Mouse (Mus musculus) heart, embryonic 16.5 days (tissue): ENCODE results near the gene Pkd2l1. TPM values are rescaled to one million over a fixed set of nuclear protein-coding genes. Genes with fewer than 3 reads are reported as not detected.
"Not testable (repeated sequence)": the region's sequence is repeated elsewhere in the genome, so short reads cannot be mapped to it uniquely, and the experiment has no call there.

Source experiments
- ATAC-seq: fragments of 200-750 bp; cut with Nextera tagmentation; replicated peaks from 2 replicates; pipeline ENCODE4 v1.8.0; 2017; ENCODE audit warnings: moderate number of reproducible peaks; ENCODE audit not compliant: insufficient read depth, low FRiP score; ENCODE audit errors: extremely low read depth
- H3K27ac ChIP-seq: fragments of 300-500 bp; sonication (generic); 2 replicates; pipeline ENCODE4 v1.5.1; 2014; ENCODE audit warnings: mild to moderate bottlenecking, low read length, control low read depth, moderate library complexity
- H3K27me3 ChIP-seq: fragments of 300-500 bp; sonication (generic); 2 replicates; pipeline ENCODE4 v1.6.1; 2014; ENCODE audit warnings: low read length, mixed read lengths; ENCODE audit not compliant: control insufficient read depth, insufficient read depth
- H3K36me3 ChIP-seq: fragments of 300-500 bp; sonication (generic); 2 replicates; pipeline ENCODE4 v1.6.1; 2014; ENCODE audit not compliant: control insufficient read depth, insufficient read depth
- H3K4me1 ChIP-seq: fragments of 300-500 bp; sonication (generic); 2 replicates; pipeline ENCODE4 v1.6.1; 2014; ENCODE audit warnings: low read length, mixed read lengths; ENCODE audit not compliant: control insufficient read depth, insufficient read depth
- H3K4me2 ChIP-seq: fragments of 300-500 bp; sonication (generic); 2 replicates; pipeline ENCODE4 v1.6.1; 2014; ENCODE audit warnings: low read depth, mild to moderate bottlenecking, control low read depth, low read length
- H3K4me3 ChIP-seq: fragments of 300-500 bp; sonication (generic); 2 replicates; pipeline ENCODE4 v1.5.1; 2014; ENCODE audit warnings: mild to moderate bottlenecking, control low read depth, low read length
- H3K9ac ChIP-seq: fragments of 300-500 bp; sonication (generic); 2 replicates; pipeline ENCODE4 v1.6.1; 2014; ENCODE audit warnings: low read length, control low read depth
- H3K9me3 ChIP-seq: fragments of 300-500 bp; sonication (generic); replicated peaks from 2 replicates; pipeline ENCODE4 v1.6.1; 2016; ENCODE audit warnings: low read length; ENCODE audit not compliant: control insufficient read depth
- WGBS: fragments of 180-500 bp; shearing (Covaris S2); extraction: QIAGEN DNeasy Blood & Tissue Kit; methylation state at CpG from one replicate; pipeline ENCODE4 v1.1.7; 2014; 5-methylcytosine and 5-hydroxymethylcytosine counted together
- polyA plus RNA-seq: library from polyadenylated mRNA; unstranded; fragments of >200 nt; fragmentation: Nextera tagmentation; extraction: Ambion mirVana; gene quantifications from 2 replicates; pipeline ENCODE4 v1.2.1, GENCODE M21; 2015

The Pkd2l1 gene
- polyA plus RNA-seq, 1 experiment from 2014 or later, result not detected

DNA sequence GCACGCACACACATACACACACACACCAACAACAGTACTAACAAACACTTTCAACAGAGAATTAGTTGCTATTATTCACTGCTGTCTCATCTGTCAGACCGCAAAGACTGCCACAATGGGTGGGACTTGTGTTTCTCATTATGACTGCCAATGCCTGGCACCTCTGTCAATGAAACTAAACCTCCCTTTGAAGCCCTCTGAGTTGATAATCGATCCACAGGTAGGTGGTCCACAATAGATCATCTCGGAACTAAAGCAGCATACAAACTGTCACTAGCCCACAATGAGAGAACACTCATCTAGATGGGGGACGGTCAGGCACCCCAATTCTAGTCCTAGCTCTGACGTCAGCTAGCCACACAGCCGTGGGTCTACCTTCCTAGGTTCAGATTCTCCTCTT lies 71.1 kb downstream of the Pkd2l1 start:
- H3K9me3 ChIP-seq, result no peaks in the 10 kb centered on the region
- H3K36me3 ChIP-seq, result peaks cover 52% of the 10 kb centered on the region
- no peaks in the 10 kb centered on the region for H3K27me3 ChIP-seq
- no peak overlapping the region for H3K27ac ChIP-seq
- no peaks in the 10 kb centered on the region for H3K4me1 ChIP-seq
- no peak overlapping the region for H3K9ac ChIP-seq
- WGBS, result 92% methylated on average over 7 of the region's 7 CpGs
- H3K4me3 ChIP-seq, result no peak overlapping the region
- H3K4me2 ChIP-seq, result no peak overlapping the region
- no peak for ATAC-seq

DNA sequence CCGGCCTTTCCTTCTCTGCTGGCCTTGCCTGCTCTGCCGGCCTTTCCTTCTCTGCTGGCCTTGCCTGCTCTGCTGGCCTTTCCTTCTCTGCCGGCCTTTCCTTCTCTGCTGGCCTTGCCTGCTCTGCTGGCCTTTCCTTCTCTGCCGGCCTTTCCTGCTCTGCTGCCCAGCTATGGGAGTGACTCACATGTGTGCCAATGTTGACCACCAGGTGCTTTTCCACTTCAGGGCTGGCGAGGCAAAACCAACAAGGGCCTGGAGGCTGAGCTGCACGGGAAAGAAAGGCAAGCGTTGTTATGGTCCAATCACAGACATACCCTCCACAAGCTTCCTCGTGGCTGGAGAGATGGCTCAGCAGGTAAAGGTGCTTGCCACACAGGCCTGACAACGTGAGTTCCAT lies 71.6 kb downstream of the Pkd2l1 start:
- not testable (repeated sequence) for H3K4me2 ChIP-seq, H3K4me3 ChIP-seq, H3K9me3 ChIP-seq, H3K9ac ChIP-seq, H3K27ac ChIP-seq, ATAC-seq, H3K4me1 ChIP-seq, H3K27me3 ChIP-seq
- H3K36me3 ChIP-seq, result peaks cover 52% of the 10 kb centered on the region
- 87% methylated on average over 7 of the region's 9 CpGs for WGBS

DNA sequence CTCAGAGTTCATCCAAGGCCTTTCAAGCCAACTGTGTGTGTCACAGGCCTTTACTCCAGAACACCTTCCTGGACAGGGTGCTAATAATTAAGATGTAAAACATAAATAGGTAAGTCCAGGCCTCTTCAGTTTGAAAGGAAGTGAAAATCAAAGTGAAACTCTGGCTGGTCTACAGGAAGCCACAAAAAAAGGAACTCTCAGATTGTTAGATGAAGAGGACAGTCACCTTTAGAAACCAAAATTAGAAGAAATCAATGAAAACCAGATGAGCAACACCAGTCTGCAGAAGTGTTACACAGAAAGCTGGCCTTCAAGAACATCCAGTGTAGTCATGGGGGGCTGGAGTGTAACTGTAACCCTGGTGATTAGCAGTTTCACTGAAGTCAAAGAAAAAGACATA lies 74.4 kb downstream of the Pkd2l1 start:
- H3K4me3 ChIP-seq, result no peak overlapping the region
- peaks cover 42% of the 10 kb centered on the region for H3K36me3 ChIP-seq
- H3K27me3 ChIP-seq, result no peaks in the 10 kb centered on the region
- no peak overlapping the region for H3K9ac ChIP-seq
- H3K27ac ChIP-seq, result no peak overlapping the region
- no peak for ATAC-seq
- H3K9me3 ChIP-seq, result no peaks in the 10 kb centered on the region
- no peaks in the 10 kb centered on the region for H3K4me1 ChIP-seq
- no peak overlapping the region for H3K4me2 ChIP-seq

DNA sequence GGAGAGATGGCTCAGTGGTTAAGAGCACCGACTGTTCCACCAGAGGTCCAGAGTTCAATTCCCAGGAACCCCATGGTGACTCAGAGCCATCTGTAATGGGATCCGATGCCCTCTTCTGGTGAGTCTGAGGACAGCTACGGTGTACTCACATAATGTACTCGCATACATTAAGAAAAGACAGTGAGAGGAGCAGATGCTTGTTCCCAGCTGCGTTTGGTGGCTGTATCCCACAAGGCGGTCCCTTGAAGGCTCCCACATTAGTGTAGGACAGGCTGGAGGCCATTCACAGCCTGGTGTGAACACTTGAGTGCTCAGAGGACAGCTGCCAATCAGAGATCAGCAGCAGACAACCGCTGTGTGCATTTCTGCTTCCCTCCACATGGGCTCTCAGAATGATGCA lies 80.5 kb downstream of the Pkd2l1 start:
- no peaks in the 10 kb centered on the region for H3K9me3 ChIP-seq
- no peak overlapping the region for H3K9ac ChIP-seq
- H3K27ac ChIP-seq, result no peak overlapping the region
- 69% methylated on average over 7 of the region's 7 CpGs for WGBS
- no peak overlapping the region for H3K4me3 ChIP-seq
- no peak for ATAC-seq
- peaks cover 5% of the 10 kb centered on the region for H3K4me1 ChIP-seq
- peaks cover 34% of the 10 kb centered on the region for H3K36me3 ChIP-seq
- H3K4me2 ChIP-seq, result no peak overlapping the region
- no peaks in the 10 kb centered on the region for H3K27me3 ChIP-seq

DNA sequence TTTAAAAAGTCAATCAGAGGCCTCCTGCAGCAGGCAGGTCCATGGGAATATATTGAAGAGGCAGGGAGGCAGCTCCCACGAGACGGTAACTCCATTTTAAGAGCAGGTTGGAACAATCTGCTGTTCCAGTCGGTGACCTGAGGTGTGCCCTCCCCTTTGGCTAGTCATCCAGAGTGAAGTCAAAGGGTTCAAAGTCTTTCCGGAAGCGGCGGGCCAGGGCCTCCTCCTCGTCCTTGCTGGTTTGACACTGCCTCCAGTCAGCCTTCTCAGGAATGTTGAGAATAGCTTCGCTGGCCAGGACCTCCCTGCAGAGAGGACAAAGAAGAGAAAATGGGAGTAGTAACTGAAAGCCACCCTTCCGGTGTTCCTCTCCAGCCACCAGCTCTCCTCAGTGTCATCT lies 81.9 kb downstream of the Pkd2l1 start:
- ATAC-seq, result no peak
- no peaks in the 10 kb centered on the region for H3K27me3 ChIP-seq
- H3K4me1 ChIP-seq, result peaks cover 11% of the 10 kb centered on the region
- H3K27ac ChIP-seq, result no peak overlapping the region
- H3K9ac ChIP-seq, result no peak overlapping the region
- no peak overlapping the region for H3K4me3 ChIP-seq
- no peaks in the 10 kb centered on the region for H3K9me3 ChIP-seq
- 86% methylated on average over 9 of the region's 9 CpGs for WGBS
- no peak overlapping the region for H3K4me2 ChIP-seq
- H3K36me3 ChIP-seq, result peaks cover 34% of the 10 kb centered on the region

DNA sequence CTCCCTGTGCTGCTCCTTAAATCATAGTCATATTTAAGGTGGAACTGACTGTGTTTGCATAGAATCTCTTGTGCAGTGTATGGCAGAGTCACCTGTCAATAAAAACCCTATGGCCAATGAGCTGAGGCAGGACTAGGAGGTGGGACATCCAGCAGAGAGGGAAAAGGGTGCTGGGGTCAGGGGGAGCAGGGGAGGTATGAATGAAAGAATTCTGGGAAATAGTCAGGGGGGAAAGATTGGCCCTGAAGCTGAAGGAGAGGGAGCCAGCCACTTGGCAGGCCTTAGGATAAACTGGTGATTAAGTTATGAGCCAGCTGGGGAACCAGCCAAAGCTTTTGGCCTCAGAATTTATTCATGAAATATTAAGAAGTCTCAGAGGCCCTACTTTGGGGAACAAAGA lies 83.2 kb downstream of the Pkd2l1 start:
- ATAC-seq, result no peak
- no peak overlapping the region for H3K27ac ChIP-seq
- peaks cover 28% of the 10 kb centered on the region for H3K36me3 ChIP-seq
- no peaks in the 10 kb centered on the region for H3K9me3 ChIP-seq
- H3K4me3 ChIP-seq, result no peak overlapping the region
- H3K4me1 ChIP-seq, result peaks cover 11% of the 10 kb centered on the region
- H3K9ac ChIP-seq, result no peak overlapping the region
- H3K4me2 ChIP-seq, result no peak overlapping the region
- H3K27me3 ChIP-seq, result no peaks in the 10 kb centered on the region

DNA sequence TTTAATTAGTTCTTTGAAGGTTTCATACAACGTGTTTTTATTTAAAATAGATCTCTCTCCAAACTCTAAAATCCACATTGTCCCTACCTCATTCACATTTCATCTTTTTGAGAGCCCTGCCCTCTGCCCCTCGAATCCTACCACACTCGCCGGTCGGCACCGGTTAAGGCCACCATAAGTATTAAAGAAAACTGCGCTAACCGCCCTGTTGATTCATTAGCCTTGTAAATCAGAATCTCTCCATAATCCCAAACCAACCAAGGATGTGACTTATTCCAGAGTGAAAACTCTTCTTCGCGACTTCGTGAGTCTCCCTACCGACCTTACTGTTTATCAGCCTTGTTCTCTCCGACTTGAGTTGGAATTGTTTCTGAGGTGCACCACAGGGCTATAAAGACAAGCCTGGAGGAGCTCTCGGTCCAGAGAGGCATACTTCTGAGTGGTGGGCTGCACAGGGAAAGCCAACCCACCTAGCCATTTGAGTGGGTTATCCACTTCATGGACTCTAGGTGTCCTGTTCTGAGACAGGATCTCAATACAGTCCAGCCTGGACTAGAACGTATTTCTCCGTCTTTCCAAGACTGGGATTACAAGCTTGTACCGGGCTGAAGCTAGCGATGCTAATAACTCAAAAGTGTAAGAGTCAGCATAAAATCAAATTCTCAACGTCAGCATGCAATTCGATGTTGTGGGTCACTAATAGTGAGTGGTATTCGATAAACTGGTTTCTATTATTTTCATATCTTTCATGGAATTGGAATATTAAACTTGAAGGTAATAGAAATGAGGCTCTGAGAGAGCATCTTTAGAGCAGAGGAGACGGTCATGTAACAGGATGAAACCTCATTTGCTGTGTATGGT lies 84.4 kb downstream of the Pkd2l1 start:
- ATAC-seq, result peak; percentile 15; the same call in 1 of the 2 replicates
- Histone ChIP-seq H3K27me3 (no peaks in the 10 kb centered on the region), H3K9ac (peak overlapping the region; percentile 99), H3K4me3 (peak overlapping the region; percentile 99), H3K27ac (0 out of 2 replicates have a peak overlapping the region, but pooled peaks have one; percentile 15), H3K36me3 (peaks cover 19% of the 10 kb centered on the region), H3K4me1 (peaks cover 11% of the 10 kb centered on the region), H3K9me3 (no peaks in the 10 kb centered on the region), H3K4me2 (peak overlapping the region; percentile 95)
- 29% methylated on average over 22 of the region's 22 CpGs for WGBS

DNA sequence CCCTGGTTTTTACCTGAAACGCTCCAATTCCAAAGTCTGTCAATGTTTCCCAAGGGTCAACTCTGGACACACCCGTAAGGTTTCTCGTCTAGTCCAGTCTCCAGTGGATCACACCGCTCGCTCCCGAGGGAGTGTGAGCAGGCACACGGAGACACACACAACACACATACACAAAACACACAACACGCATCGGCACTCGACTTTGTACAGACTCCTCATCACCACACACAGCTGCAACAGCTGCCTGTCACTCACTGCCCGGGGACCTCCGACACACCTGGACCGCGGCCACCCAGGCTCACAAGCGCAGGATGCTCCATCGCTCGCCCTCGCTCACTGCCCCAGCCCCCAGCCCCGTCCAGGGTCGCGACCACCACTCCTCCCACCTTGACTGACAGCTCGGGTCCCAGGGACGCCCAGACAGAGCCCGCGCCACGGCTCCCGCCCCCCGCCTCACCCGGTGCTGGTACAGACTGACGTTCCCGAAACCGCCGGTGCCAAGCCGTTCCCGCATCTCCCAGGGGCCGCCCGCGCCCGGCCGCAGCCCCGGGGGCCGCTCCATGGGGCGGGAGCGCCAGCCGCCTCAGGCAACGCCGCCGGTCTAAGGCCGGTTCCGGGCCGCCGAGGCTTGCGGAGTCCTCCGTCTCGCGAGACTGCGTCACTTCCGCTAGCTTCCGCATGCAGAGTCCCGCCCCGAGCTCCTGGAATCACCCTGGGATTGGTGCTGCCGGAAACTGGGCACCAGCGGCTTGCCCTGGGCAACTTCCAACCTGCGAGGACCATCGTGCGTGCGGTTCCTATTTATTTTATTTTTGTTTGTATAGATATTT lies 85.2 kb downstream of the Pkd2l1 start, which contains the start of gene Chuk:
Gene Chuk, minus strand, starts transcription at position 650 of the 830 bp plus-strand sequence.
- Histone ChIP-seq H3K27me3 (no peaks in the 10 kb centered on the region), H3K36me3 (peaks cover 12% of the 10 kb centered on the region), H3K9ac (peak within 1 kb of the TSS; percentile 99), H3K4me2 (peak within 1 kb of the TSS; percentile 95), H3K9me3 (no peaks in the 10 kb centered on the region), H3K4me3 (peak within 1 kb of the TSS; percentile 99), H3K27ac (peak within 1 kb of the TSS; percentile 72), H3K4me1 (peaks cover 11% of the 10 kb centered on the region)
- ATAC-seq, result peak; percentile 98
- WGBS, result under 1% methylated on average over 67 of the region's 67 CpGs

DNA sequence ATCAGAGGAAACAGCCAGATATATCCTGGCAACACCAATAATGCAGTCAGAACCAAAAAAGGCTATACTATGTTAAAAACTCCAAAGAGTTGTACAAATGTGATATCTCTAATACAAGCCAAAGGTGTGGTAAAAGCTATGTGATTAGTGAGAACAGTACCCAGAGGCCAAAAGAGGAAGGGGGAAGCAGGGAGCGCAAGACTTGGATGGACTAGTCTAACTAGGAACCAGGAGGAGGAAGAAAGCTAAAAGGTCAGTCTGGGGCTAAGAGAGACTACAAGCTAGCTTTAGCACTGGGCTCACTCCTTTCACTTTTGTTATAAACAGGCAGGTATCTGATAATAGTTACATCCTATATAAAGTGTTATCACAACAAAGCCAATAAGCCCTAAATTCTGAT lies 87.8 kb downstream of the Pkd2l1 start:
- peaks cover 11% of the 10 kb centered on the region for H3K4me1 ChIP-seq
- no peak overlapping the region for H3K4me2 ChIP-seq
- no peaks in the 10 kb centered on the region for H3K9me3 ChIP-seq
- no peak overlapping the region for H3K27ac ChIP-seq
- no peaks in the 10 kb centered on the region for H3K27me3 ChIP-seq
- H3K4me3 ChIP-seq, result no peak overlapping the region
- WGBS, result 72% methylated on average over 1 of the region's 1 CpGs
- peaks cover 3% of the 10 kb centered on the region for H3K36me3 ChIP-seq
- ATAC-seq, result no peak
- no peak overlapping the region for H3K9ac ChIP-seq
